Mouse (Mus musculus): ENCODE data around the gene Hrnr.

The Hrnr gene

DNA sequence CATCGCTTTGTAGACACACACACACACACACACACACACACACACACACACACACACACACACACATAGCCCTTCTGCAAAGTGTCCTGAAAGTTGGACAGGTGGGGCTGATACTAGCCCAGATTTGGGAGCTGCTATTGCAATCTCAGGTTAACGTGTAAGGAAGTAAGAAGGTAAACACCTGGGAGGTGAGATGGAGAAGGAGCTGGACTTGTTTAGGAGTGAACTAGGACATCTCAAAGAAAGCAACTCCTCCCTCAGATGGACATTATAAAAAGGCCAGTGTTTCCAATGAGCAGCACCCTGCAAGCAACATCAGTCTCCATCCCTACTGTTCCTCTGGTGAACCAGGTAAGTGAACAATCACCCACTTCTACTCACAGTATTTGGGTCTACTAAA lies at the start of gene Hrnr:
Gene Hrnr (plus strand): TSS at position 301 of the 400 bp plus-strand sequence.
- no peak for DNase-seq

DNA sequence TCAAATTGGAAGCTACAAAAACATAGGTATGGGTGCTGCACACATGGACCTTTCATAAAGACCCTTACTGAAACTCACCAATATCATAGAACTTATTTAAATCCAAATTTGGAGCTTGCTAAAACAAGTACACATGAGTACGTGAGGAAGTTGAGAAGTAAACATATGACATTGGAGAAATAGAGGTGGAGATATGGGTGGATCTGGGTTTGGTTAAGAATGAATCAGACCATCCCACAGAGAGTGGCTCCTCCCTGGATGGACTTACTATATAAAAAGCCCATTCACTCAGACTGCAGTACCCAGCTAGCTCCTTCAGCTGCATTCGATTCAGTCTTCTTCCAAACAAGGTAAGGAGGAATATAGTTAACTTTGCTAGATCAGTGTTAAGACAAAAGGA lies 46.3 kb upstream of the Hrnr start, which contains the start of gene Flg:
Gene Flg (plus strand): TSS at position 301 of the 400 bp plus-strand sequence.
- DNase-seq = no peak

DNA sequence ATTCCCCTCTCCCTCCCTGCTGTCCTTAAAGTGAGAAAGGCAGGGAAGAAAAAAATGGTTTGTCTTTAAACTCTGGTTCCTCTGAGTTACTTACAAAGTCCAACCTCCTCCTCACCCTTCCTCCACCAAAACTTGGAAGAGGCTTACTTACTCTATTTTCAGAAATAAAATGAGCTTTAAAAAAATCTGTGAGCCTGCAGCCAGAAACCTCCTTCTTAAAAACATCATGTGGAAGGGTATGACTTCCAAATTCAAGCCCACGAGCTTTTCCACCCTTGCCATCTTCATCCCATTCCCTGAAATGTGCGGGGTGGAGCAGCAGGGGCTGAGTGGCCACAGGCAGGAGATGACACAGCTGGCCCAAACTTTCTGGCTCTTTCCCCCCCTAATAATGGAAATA lies 22.0 kb upstream of the Hrnr start:
- DNase-seq = no peak

DNA sequence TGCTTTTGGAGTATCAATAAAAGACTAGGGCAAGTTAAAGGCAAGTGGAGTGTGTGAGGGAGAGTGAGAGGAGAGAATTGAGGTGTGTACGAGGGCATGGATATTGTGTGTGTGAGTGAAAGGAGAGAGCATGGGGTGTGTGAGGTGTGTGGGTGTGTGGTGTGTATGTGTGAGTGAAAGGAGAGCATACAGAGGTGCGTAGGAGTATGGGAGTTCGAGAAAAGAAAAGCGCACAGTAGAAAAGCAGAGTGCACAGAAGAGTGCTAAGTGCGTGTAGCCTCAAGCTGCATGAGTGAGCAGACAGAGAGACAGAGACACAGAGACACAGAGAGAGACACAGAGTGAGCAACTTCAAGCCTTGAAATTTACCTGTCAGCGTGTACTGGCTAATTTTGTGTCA lies 19.7 kb upstream of the Hrnr start:
- no peak for DNase-seq

DNA sequence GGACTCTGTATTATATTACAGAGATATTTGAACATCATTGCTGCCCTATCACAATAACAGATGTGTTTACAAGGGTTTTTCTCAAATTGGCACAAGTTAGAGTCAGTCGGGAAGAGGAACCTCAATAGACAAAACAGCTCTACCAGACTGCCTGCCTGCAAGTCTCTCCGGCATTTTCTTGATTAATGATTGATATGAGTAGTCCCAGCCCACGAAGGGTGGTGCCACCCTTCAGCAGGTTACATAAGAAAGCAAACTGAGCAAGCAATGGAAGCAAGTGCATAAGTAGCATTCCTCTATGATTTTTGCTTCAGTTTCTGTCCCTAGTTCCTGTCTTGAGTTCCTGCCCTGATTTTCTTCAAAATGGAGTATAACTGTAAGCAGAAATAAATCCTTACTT lies 17.7 kb upstream of the Hrnr start:
- no peak for DNase-seq

DNA sequence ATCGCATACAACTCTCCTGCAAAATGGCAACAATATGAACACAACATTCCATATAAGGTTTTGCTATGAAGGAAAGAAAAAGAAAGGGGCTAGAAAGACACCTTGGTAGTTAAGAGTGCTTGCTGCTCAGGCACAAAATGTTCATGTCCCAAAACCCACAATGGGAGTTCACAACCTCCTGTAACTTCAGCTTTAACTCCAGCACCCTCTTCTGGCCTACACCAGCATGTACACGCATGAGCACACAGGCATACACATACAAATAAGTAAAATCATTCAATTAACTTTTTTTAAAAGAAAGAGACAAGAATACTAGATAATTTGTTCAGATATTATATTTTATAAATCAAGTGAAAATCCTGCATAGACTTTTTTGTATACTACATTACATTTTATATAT lies 13.4 kb upstream of the Hrnr start:
- DNase-seq = no peak

DNA sequence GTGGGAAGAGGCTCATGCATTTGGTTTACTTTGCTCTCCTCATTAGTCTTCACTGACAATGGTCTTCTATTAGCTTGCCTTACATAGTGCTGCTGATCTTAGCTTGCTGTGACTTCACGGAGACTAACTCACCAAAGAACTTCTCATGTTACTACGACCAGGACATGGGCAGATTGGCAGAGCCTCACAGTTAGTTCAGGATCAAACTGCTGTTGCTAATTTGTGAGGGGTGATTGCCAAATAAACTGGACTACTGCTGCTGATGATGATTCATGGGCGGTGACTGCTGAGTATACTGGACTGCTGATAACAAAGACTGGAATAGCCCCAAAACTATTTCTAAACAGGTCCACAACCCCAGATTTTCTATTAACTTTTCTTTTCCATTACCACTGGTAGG lies 8.2 kb upstream of the Hrnr start:
- DNase-seq = no peak

DNA sequence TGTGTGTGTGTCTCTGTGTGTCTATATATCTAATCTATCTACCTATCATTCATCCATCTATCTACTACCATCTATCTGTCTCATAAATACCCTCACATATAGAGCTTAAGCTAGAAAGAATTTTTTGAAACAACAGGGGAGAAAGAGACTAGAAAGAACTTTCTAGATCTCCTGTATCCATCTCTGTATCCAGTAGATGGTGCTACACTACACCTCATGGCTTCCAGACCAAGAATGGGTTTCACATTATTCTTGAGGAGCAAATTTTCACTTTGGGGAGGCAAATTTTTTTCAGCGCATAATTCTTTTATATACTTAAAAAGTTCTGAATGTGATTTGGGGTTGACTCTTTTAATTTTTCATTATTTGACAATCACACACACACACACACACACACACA lies 5.2 kb upstream of the Hrnr start:
- no peak for DNase-seq

DNA sequence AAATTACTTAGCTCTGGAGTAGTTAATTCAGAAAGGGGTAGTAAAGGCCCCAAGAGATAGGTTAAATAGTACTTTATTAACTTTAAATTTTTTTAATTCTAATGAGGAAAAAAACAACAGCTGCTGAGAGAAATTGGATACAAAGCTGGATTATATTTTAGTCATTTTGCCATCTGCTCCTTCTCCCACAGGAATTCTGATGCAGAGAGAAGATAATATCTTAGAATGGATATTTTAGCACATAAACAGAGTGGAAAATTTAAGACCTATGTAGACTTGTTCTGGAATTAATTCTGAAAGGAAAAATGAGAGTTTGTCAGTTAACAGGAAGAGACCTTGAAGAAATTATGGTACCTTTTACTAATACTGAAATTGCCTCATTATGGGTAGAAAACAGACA lies 18.2 kb downstream of the Hrnr start:
- no peak for DNase-seq

DNA sequence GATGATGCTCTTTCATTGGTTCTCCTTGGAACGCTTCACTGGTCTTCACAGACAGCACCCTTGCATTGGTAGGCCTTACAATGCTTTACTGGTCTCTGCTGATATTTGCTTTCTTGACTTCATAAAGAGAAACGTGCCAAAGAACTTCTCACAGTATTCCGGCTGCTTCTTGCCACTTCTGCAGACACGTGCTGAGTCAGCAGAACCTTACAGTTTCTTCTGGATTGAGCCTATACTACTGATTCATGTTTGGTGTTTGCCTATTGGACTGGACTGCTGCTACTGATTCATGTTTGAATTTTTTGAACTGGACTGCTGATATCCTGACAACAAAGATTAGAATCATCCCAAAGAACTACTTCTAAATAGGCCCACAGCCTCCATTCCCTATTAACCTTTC lies 20.5 kb downstream of the Hrnr start:
- DNase-seq = no peak

DNA sequence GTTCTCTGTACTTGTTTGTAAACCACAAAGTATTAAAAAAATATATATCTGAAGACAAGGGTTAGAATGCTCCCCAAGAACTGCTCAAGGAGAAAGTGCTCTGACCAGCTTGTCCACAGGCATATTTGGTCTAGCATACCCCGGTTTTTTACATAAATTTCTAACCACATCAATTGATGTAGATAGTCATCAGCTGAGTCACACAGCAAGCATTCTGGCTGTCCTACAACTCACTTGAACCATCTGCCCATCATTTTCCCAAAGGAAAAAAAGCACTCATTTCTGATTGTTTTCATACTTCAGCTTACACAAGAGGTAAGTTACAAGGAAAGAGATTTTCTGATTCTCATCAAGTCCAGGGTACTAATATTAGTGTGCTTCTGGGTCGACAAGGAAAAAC lies 27.3 kb downstream of the Hrnr start:
- no peak for DNase-seq

DNA sequence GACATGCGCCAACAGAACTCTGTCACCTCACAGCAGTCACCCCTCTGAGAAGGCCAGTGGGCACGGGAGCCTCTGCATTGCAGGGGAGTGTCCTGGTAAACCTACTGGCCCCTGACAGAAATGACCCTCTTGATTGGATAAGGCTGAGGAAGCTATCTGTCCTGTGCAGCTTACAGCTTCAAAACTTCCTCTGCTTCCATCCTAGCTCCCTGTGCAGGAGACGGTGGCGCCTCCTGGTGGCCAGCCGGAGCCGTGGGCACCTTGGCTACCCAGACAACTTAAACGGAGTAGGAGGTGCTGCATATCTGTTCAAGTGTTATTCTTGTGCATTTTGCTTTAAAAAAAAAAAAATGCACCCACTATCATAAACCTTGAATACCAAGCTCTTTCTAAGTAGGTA lies 40.5 kb downstream of the Hrnr start:
- no peak for DNase-seq

DNA sequence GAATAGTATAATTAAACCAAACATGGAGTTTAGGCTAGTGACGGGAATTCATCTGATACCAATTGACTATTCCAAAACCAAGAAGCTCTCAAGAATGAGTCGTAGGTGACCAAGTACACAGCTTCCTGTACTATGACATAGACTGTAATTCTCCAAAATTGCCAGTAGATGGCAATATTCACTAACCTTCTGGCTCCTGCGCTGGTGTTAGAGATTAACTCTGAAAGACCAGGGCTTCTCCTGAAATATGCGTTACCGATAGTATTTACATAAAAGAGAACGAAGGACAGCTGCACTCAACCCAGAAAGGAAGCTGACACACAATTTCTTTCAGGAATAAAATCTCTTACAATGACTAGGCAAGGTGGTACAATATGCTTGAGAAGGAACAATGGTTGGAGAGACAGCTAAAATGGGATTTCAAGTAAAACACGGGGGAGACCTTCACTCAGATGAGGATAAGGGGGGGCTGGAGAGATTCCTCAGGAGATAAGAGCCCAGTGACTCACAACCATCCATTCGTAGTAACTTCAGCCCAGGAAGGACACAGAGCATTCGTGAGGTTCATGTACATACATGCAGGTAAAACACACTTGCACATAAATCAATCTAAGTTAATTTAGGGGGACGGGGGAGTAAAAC lies 42.5 kb downstream of the Hrnr start:
- DNase-seq = no peak

DNA sequence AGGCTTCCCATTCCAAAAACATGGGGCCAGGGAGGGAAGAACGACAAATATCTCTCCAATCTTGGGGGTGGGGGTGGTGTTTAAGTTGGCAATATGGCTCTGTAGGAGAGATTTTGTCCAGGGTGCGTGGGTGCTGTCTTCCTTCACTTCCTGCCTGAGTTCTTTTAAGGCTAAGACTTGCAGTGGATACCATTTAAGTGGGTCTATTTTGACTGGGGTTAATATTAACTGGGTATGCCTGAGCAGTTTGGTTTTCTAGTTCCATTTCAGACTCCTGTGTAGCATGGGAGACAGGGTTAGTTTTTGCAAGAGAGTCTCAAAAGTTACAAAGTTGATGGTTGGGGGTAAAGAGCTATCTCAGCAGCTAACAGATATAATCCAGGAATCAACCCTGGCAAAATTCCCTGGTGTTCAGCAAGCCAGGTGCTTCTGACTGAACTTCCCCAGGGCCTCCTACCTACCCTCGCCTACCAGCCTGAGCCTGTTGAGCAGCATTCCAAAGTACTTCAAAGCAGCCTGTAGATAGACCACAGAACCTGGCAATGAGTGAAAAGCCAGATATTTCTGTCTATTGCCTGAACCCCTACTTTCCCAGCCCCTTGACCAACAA lies 47.5 kb downstream of the Hrnr start:
- DNase-seq = no peak

DNA sequence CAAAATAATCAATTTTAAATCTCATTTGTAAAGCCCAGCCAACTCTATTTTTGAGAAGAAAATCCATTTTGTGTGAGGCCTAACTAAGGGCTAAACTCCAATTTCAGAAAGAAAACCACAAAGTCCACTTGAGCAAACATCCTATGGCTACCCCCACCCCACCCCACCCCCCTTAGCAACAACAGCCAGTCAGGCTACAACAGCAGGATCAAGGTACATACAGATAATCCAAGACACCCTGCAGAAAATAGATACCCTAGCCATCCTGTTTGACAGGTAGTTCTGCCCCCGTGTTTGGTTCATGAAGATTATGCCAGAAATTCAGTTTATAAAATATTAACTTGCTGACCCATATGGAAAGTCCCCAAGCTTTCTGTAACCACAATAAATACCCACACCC lies 48.6 kb downstream of the Hrnr start:
- no peak for DNase-seq

DNA sequence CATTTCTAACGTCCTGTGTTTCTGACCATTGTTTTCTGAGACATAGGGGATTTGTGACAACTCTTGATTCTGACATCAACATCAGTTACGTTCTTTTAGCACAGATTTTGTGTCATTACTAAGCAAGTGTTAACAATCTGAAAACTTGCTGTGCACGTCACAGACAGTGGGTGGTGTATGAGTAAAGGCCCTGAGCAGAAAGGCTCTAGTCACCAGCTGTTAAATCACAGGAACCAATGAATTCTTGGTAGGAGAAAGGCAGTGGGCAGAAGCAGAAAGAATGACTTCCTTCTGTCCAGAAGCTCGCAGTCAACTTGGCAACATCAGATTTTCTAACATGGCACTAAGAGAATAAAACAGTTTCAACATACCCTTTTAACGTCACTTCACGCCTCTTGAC lies 53.9 kb downstream of the Hrnr start:
- no peak for DNase-seq

DNA sequence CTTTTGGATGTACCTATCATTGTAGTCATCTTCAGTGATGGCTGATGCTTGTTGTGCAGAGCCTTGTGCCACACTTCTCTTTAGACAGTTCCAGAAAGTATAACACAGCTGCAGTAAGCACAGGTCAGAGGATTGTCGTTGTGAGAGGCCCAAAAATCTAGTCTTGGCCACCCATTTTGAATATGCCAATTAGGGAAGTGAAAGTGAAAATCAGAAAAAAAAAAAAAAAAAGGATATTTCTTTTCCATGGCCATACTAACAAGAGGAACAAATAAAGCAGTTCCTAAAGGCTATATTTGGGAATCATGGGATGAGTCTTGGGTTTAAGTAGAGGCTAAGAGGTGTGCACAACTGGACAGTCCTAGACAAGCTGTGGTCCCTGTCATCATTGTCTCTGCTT lies 55.6 kb downstream of the Hrnr start:
- no peak for DNase-seq

DNA sequence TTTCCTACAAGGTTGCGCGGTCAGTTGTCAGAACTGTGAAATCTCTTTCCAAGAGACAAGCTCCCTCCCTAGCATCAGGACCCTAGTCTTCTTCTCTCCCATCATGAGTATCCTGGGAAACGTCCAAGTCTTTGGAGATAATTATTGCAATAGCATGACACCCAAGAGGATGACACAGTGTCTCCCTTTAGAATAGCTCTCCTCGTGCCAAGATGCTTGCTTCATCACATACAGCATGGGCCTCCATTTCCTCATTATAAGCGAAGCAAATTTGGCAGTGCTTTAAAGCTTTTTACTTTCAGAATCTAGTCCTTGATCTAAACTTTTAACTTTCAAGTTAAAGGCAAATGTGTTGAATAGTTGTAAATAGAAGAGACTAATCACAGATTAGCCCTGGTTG lies 56.1 kb downstream of the Hrnr start:
- DNase-seq = no peak

DNA sequence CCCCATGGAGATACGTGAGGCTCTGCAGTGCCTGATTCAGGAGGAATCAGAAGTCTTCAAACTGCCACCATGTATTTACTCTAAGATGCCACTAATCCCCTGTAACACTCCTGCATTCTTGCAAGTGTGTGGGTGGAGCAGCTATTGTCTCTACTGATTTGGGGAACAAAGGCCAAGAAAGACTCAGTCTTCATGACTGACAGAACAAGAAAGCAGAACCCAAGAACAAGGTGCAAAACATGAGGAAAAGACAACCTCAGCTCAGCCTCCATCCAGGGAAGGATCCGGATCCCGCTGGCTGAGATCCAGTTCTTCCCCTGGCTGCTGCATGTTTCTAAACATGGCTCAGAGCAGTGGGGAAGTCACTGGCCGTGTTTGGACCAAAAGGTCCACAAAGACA lies 58.6 kb downstream of the Hrnr start:
- DNase-seq = no peak
